Mouse (Mus musculus): Measurements from ENCODE around the gene Gm20918. TPM values are rescaled to one million over a fixed set of nuclear protein-coding genes. Genes with fewer than 3 reads are reported as not detected.
"Not testable (repeated sequence)": the region's sequence is repeated elsewhere in the genome, so short reads cannot be mapped to it uniquely, and the experiment has no call there.

Gene Gm20918
- polyA plus RNA-seq (2016; fragmentation: Nextera tagmentation; extraction: Ambion mirVana), result not detected in 2 replicates

- H3K9ac ChIP-seq; H3K9me3 ChIP-seq; H3K27me3 ChIP-seq (replicated peaks); ATAC-seq (ENCODE audit: low FRiP score, low read depth); H3K27ac ChIP-seq; H3K4me3 ChIP-seq; H3K36me3 ChIP-seq; H3K4me1 ChIP-seq; H3K4me2 ChIP-seq (replicated peaks): not testable (repeated sequence)
Observed at GRCm38 (mm10) chrY:5043637-5044036, at the start of gene Gm20918. Gene Gm20918, plus strand, starts transcription at chrY:5043937.

Other genes starting within 250 kb of the Gm20918 start
- not detected in 2 replicates for gene Gm21820, start 205.5 kb downstream of the Gm20918 start, polyA plus RNA-seq (2016; fragmentation: Nextera tagmentation; extraction: Ambion mirVana)

Data from neural tube, embryonic 12.5 days (tissue).